Mouse (Mus musculus) 416B (cell line): ENCODE data around the gene Foxp2.

ENCODE experiments used
- DNase-seq: peaks from one replicate; pipeline ENCODE4 v3.0.0; 2011; ENCODE audit warnings: low read depth

Foxp2 gene

DNA sequence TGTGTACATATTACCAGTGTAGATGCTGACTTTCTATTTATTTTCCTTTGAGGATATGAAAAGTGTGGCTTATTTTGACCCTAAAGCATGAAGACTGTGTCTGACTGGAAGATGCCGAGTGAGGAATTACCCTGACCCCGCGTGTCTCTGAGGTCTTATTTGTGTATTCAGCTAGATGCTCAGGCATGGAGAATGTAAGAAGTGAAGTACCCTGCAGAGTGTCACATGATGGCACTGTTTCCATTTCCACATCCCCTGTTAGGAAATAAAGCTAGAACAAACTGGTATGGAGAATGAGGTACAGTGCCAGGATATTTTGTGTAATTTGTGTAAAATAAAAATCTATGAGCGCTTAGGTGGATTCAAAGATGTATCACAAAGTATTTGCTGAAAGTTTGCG, 219.8 kb downstream of the Foxp2 start:
- no peak for DNase-seq

DNA sequence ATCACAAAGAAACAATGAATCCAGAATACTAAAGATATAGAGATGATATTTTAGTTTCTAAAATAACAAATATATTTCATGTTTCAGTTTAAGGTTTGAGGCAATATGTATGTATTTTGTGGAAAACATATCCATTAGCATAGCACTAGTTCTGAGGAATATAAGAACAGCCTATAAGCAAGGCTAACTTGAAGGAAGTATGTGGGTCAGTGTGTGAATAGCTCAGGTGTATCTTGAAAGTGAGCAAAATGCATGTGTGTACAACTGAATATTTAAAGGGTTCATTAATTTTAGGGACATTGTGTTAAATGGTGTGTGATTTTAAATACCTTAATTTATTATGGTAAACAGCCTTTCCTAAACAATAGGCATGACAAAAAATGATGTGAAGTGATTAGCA, 220.2 kb downstream of the Foxp2 start:
- DNase-seq, result no peak

DNA sequence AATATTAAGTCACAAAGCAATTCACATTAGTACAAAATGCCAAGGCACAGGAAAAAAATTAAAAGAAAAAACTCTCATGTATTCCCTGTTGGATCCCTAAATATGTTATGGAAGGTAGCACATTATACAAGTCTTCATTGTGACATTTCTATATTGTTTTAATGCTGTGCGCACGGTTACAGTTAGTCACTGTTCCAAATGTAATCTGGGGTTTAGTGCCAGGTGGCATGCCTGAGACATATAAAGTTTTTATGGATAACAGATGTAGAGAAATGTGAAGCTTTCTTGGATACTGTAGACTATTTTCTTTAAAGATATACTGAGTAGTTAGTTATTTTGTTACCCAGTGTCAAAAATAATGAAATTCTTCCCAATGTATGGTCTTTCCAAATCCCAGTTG, 229.0 kb downstream of the Foxp2 start:
- DNase-seq, result no peak

DNA sequence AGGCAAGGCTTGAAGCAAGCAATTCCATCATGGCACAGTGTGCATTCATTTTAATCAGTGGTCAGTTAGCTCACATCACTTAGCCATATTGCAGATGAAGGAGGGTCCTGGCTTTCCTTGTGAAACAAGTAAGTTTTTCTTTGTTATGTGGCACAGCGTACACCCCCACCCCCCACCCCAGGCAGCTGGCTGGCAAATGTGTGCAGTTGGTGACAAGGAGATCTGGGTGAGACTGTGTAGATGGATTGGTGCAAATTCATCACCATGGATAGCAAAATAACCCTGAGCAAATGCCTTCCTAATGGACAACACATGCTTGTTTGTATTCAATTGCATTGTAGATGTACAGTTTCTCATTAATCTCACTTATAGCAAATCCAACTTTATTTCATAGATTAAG, 240.9 kb downstream of the Foxp2 start:
- no peak for DNase-seq

DNA sequence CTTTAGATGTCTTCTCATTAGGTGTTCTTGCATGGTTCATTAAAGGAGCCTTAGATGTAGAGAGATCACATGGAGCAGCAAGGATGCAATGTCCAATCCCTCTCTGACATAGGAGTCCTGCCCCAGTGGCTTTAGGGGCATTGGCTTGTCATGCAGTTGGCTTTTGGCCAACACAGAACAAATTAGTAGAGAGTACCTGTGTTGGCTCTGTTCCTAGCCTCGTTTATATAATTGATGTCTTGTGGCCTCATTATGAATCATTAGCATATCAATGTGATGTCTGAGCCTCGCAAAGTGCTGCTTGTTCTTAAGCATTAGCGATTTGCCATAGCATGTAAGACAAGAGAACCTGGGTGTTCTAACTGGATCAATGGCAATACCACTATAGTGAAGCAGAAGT, 250.5 kb downstream of the Foxp2 start:
- no peak for DNase-seq

DNA sequence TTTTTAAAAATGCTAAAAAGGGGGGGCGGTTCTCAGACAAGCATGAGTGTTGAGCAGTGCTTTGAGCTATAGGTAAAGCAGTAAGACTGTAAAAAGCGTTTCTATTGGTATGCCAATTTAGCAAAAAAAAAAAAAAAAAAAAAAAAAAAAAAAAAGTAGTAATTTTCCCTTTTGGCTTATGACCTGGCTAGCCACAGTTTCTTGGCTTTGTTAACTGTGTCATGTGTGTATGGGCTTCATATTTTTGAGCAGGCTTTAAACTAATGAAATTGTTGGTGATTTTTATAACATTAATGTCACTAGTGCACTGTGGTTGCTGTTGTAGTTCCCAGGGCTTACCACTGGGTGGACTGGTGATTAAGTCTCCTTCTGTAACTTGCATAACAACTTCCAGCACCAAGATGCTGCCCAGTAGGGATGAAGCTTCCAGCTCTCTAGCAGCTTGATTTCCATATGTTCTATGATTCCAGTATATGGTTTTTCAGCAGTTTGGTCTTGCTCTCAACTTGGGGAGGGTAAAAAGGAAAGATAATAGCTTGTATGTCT, 262.4 kb downstream of the Foxp2 start:
- peak; percentile 29 for DNase-seq

DNA sequence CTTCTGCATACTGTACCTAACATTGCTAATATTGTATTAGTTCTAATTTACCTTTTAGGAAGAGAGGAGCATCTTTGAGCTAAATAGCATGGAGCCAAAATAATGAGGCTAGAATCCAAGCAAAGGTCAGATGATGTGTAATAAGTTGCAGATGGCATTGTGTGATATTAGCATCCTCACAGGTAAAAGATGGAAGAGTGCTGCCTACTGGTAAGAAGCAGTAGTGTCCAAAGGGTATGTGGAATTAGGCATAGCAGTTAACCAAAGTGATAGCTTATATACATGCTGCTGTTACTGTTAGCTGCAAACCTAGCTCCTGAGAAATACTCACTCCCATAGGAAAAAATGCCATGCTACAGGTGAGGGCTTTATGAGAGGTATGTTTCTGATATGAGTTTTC, 275.6 kb downstream of the Foxp2 start:
- DNase-seq, result no peak

DNA sequence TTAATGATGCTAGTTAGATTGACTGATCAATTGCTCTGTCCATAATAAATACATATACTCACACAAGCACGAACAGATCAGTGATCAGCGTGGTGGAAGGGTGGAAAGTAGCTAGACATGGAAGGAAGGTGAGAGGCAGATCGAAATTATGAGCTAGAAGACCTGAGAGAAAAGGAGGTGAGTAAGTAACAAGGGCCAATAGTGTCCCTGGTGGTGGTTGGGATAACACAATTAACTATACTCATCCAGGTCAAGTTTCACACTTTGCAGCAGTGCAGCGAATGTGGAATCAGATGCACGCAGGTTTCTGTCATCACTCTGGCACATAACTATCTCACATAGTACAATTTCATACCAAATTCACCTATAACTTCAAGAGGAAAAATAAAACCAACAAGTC, 291.7 kb downstream of the Foxp2 start:
- DNase-seq, result no peak

DNA sequence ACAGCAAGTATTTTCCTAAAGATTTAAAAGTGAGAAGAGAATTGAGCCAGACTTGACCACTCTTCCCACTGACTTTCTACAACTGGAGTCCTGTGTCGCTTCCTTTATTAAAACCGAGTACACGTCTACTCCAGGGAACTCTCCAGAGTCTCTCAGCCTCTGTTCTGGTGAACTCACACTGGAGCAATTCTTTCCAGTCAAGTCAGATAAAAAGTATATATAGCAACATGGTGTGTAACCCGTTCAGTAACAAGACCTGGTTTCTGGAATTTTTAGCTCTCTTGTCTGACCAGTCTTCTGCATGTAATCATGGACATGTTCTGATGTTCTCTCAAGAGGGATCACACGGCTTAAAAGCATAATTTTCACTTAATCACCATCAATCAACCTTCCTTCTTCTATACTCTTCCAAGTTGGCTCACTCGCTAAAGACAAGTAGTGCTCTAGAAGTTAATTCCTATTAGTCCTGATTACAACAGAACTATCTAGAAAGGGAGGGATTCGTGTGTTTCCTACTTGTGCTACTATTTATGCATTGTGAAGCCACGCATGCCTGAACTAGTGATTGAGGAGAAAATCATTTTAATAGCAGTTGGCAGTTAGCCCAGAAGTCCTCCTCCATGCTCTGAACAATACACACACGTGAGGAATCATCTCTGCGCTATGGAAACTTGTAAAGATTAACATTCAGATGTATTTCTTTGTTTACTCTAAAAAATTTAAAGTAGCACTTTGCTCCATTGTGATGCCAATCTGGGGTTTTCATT, 341.2 kb downstream of the Foxp2 start:
- DNase-seq, result no peak

DNA sequence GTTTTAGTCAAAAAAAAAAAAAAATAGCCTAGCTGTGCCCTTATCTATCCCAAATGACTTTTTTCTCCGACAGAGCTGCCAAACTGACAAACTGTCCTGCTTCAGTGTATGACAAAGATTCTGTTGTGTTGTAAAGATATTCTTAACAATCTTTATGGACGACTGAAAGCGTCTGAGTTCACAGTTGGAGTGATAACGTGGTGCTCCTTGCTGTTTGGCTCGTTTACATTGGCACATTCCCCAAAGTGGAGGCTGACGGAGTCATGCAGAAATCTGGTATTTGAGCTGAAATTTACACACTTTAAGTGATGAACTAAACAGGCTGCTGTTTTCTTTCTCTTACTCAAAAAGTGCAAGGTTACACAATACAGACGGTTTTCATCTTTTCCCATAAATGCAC, 356.2 kb downstream of the Foxp2 start:
- no peak for DNase-seq

DNA sequence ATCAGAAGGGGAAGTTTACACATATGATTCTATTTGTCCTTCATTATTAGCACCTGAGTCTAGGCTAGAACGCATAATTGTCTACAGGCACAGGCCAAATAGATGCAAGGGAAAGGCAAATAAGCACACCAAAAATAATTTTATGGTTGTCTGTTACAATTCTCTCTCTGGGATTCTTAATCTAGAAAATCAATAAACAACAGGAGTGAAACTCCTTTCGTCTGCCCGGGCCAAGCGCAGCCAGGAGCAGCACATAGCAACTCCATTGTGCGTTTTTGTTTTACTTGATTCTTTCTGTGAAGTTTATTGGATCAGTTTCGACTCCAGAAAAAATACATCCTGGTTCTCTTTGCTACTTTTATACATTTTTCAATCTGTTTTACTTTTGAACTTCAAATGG, 356.7 kb downstream of the Foxp2 start:
- no peak for DNase-seq

DNA sequence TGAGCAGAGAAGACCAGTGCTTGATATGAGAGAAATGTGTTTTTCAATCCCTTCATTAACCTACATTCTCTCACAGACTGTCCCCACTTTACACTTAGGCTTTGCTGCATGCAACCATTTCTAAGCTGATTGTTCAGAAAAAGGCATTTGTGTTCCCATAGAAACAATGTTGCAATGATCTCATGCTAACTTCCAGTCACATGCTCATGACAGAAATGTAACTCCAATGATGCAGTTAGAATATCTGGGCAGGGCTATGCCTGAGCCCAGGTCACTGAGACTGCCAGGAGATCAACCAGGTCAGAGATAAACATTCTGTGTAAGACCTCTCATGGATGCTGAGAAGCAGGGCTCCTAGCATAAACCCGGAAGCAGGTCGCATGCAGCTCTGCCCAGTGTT, 367.0 kb downstream of the Foxp2 start:
- DNase-seq, result no peak

DNA sequence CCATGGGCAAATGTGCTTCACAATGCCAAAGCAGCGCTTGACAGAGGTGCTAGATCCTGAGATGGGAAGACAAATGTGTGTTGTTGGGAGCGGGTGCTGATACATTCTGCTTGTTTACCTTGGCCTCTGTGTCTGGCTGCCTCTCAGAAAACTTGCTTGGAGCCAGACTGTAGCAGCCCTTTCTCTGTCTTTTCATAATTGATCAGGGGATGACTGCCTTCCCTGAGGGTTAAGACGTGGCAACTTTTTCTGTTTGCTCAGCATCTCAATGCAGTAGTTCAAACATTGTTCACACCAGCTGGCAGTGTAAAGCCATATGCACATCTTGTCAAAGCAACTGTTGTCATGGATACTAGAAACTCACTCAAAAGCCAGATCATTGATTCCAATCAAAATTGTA, 384.1 kb downstream of the Foxp2 start:
- no peak for DNase-seq

DNA sequence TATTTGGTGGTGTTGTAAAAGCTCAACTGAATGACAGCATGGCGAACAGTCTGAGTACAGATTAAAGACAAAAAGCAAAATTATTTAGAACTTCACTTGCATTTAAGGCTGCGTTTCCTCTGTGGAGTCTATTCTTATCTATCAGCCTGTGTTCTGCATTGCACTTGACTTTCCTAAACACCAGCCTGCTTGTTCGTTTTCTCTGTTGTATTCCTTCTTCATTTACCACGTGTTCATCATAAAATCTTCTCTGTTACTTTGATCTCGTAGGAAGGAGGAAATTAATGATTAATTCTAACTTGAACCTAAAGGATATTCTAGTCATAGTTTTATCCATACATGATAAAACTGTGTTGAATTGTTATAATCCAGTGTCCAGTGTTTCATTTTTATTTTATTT, 392.9 kb downstream of the Foxp2 start:
- DNase-seq, result no peak

DNA sequence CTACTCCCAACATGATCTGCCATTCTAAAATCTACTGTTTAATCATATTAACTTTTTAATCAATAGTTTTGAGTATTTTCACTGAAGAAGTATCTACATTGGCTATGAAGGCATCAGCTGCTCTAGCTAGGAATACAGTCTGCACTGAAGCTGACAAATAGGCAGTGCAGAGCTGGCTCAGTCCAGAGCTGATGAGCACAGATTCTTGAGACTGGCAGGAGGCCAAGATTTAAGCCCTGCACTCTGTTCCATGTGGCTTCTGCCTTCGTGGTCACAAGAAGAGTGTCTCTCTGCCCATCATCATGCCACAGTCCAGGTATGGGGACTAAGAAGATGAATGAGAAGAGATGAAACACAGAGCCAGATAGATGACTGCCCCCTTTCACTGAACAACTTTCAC, 398.1 kb downstream of the Foxp2 start:
- DNase-seq, result no peak

DNA sequence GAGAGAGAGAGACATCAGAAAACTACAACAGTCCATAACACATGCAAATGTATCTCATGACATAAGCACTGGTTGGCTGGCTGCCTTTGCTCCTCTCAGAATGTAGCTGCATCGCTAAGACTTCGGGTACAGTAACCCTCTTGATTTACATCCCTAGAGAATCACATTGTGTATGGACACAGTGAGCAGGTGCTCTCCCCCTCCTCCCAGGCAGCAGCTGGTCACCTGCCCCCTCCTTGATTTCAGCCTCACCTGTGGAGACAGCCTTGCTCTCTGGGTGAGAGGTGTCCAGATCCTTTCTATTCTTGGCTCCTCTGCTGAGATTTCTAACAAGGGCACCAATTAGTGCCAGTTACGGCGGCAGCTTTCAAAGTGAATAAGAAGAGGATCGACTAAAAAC, 409.5 kb downstream of the Foxp2 start:
- DNase-seq, result no peak

DNA sequence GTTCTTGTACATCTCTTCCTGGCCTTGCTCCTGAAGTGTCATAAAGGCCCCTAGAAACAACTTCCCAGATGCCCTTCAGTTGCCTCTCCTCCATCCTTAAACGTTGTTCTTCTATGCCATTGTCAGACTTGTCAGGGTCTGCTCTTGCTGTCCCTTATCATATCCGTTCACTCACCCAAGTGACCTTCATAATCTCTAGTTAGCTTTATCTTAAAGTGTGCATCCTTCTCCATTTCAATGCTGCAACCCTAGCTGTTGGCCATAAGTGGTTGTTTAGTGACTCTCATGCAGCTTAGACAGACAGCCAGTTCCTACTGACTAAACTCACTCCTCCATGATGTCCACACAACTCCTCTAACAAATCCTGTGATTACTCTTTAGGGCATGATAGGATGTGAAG, 415.8 kb downstream of the Foxp2 start:
- no peak for DNase-seq

DNA sequence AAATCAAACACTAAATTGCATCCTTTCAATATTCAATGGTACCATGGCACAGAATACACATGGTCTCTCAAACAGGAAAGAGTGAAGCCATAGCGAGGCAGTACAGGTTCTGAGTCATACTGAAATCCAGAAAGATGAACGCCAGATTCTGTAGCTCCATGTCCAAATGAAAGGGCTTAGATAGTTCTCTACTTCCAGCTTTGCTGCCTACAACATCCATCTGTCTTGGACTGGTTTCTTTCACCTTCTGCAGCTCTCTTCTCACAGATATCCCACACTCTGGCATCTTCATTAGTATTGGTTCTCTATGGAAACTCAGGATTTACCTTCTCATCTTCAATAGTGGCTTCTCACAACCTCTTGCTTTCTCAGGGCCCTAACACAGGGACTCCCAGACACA, 417.2 kb downstream of the Foxp2 start:
- DNase-seq, result no peak

DNA sequence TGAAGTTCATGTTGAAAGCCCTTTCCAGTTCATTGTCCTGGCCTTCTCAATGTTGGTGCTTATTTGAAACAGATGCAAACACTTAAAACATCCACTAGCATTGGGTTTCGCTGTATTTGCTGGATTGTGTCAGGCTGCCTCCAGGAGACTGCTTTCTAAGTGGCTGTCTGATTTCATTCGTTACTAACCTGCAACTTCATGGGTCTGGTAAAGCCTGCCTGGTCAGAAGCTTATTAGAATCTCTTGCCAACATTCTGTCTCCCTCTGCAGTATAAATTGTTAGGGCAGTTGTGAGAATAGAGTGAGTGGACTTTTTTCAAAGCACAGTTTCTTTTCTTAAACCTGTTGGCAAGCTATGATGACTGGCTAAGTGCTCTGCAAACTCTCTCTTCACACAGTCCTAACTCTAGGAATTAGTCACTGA, 420.4 kb downstream of the Foxp2 start:
- no peak for DNase-seq

DNA sequence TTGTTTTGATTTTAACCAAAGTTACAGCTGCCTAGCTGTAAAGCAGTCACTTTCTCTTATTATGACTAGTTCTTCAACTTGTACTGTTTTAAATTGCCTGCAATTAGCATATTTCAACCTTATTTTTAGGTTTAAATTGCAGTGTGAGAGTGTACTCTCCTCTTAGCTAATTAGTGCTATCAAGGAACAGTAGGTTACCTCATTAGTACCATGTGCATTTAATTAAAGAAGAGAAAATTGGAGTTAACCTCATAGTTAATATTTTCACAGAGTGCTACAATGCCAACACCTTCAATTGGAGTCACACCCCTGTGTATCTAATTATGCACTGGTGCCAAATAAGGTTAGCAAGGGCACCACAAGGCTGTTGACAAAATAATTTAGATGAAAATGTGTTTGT, 421.9 kb downstream of the Foxp2 start:
- no peak for DNase-seq

DNA sequence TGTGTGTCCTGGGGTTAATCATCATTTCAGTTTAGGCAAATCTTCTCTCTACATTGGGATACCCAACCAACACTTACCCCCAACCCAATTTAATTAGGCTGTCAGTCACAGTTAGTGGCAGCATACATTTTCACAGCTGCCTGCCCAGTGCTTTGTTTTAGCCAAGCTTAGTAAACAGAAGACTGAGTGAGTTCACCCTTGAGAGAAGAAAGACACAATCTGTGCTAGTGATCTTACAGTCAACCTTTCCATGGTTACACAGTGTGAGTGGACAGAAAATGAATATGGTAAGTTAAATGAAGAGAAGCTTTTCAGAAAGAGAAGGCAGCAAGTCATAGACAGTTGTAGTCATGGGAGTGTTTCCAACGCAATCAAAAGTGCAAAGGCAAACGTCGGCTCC, 446.6 kb downstream of the Foxp2 start:
- DNase-seq, result no peak

DNA sequence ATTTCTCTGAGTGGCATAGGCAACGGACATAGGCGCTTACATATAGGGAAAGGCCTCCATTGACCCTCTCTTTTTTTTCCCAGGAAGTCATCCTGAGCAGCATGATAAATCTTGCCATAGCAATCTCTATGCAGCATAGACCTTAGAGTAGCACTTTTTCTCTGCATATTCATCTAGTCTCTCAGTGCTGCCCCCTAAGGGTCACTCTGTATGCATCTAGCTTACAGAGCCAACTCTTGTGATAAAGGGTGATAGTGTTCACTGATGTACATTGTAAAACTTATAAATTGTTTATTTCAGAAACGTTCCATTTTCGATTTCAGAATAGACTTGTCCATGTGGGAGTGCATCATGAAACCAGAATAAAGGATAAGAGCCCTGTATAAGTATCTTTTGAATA, 454.7 kb downstream of the Foxp2 start:
- DNase-seq, result no peak

DNA sequence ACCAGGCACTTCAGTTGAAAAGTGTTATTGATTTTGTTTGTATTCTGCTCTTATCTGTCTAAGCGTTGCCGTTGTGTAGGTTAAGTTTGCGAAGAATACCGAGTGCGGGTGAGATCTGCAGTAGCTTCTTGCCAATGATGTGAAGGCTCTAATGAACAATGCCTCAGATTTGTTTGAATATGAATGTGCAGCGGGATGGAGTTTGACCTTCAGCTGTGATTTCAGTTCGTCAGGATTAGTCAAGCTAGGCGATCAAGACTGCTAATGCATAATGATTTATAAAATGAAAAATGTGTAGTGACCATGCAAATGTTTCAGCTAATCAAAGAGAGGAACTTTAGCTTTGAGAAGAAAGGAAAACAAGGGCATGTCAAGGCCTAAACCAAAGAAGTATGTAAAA, 469.1 kb downstream of the Foxp2 start:
- no peak for DNase-seq

DNA sequence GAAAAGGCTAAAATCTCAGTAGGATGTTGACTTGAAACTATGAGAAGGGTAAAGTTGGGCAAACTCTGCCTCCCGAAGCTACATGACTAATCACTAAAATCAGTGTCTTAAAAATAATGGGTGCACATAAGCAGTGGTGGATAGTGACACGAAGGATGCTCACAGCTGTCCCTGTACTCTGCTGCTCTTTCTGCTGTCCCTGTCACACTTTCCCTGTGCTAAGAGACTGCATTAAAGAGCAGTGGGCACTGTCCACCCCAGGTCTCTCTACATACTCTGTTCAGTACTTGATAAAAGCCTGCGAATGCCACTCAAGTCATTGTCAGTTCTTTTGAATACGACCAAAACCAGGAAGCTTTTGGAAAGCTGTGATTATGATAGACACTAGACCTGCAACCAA, 469.7 kb downstream of the Foxp2 start:
- no peak for DNase-seq
